Mouse (Mus musculus) common myeloid progenitor, adult 5-6 weeks (primary cell): Measurements from ENCODE around the gene Myh10. TPM values are rescaled to one million over a fixed set of nuclear protein-coding genes. Genes with fewer than 3 reads are reported as not detected.

ENCODE experiments used
- ATAC-seq: replicated peaks from 2 replicates; pipeline ENCODE4 v1.8.0; 2016; ENCODE audit warnings: low read depth, mild to moderate bottlenecking, moderate TSS enrichment, inconsistent platforms; ENCODE audit not compliant: poor library complexity, severe bottlenecking
- total RNA-seq: library from RNA; stranded (forward); fragments of 200-1000, 187-1606 nt; gene quantifications from 2 replicates; pipeline ENCODE4 v1.2.3, GENCODE M21; 2017

The Myh10 gene
- total RNA-seq, 1 experiment from 2014 or later: 20.8 TPM

- ATAC-seq: no peak
These were observed 160.5 kb downstream of the Myh10 start for GRCm38 (mm10) chr11:68851644-68852485.

- ATAC-seq: peak; percentile 15
These were observed 161.1 kb downstream of the Myh10 start for GRCm38 (mm10) chr11:68852486-68852901.

GRCm38 (mm10) chr11:68852932-68853409, 161.6 kb downstream of the Myh10 start:
- peak; percentile 83 for ATAC-seq

GRCm38 (mm10) chr11:68853611-68854401, 162.4 kb downstream of the Myh10 start:
- ATAC-seq: peak; percentile 59

GRCm38 (mm10) chr11:68854621-68855020, 163.3 kb downstream of the Myh10 start:
- no peak for ATAC-seq

- no peak for ATAC-seq
These were observed 166.0 kb downstream of the Myh10 start for GRCm38 (mm10) chr11:68857329-68857728.

GRCm38 (mm10) chr11:68859943-68860593, 168.7 kb downstream of the Myh10 start:
- ATAC-seq: no peak

GRCm38 (mm10) chr11:68862260-68862659, 170.9 kb downstream of the Myh10 start:
- no peak for ATAC-seq

GRCm38 (mm10) chr11:68863631-68864091, 172.3 kb downstream of the Myh10 start:
- ATAC-seq: peak; percentile 81

GRCm38 (mm10) chr11:68864544-68865189, 173.3 kb downstream of the Myh10 start:
- ATAC-seq: peak; percentile 61

Other genes with a start within 250 kb of the Myh10 start
- gene Pik3r6, start 188.5 kb upstream of the Myh10 start, total RNA-seq: 0.53 and 2.6 TPM in 2 replicates
- 0.53 TPM in 1 of 2 replicates, not detected in the other for gene Mfsd6l, start 135.4 kb upstream of the Myh10 start, total RNA-seq
- not detected in 2 replicates for gene Ccdc42, start 104.5 kb upstream of the Myh10 start, total RNA-seq
- 36.8 and 38.4 TPM in 2 replicates for gene Ndel1, start 180.3 kb downstream of the Myh10 start, total RNA-seq
- gene Rnf222, start 197.0 kb downstream of the Myh10 start, total RNA-seq: 0.23 TPM in 1 of 2 replicates, not detected in the other
- gene Rpl26, start 210.0 kb downstream of the Myh10 start, total RNA-seq: 5,501 and 6,055 TPM in 2 replicates
- not detected in 2 replicates for gene Odf4, start 235.5 kb downstream of the Myh10 start, total RNA-seq